Mouse (Mus musculus) heart, postnatal 14 days (tissue): ENCODE data around the gene Pgp. TPM values are rescaled to one million over a fixed set of nuclear protein-coding genes. Genes with fewer than 3 reads are reported as not detected.
"Not testable (repeated sequence)": the region's sequence is repeated elsewhere in the genome, so short reads cannot be mapped to it uniquely, and the experiment has no call there.

Experiments used
- DNase-seq, 2 experiments: peaks; one replicate each; pipeline ENCODE4 v3.0.0; 2021 to 2022
- intact Hi-C: fragments of 180-260 bp; cut with DNase I; formaldehyde crosslinking; loops from one replicate; pipeline ENCODE4 v1.15.1; 2025
- long read RNA-seq, 2 experiments: library from polyadenylated mRNA; stranded (forward); transcript quantifications; one replicate each; pipeline ENCODE4 v2.0.0; 2021
- total RNA-seq, 2 experiments: library from RNA; stranded (reverse); gene quantifications; 2 replicates each; pipeline ENCODE4 v1.2.3; 2021

Gene Pgp
- total RNA-seq = 10 to 100 TPM; 43.2 to 43.4 TPM
- long read RNA-seq, experiment 1, transcript Pgp-202 (1 exons, 2,428 nt) = minor isoform, 56 of 234 reads
- long read RNA-seq, experiment 1, transcript Pgp-201 (2 exons, 2,627 nt) = major isoform, 177 of 234 reads
- long read RNA-seq, experiment 1, partial matches to known transcripts = 0 of 234 reads
- long read RNA-seq, experiment 1, other reads (novel, unspliced or antisense) = 1 of 234 reads
- long read RNA-seq, experiment 2, transcript Pgp-202 (1 exons, 2,428 nt) = minor isoform, 51 of 204 reads
- long read RNA-seq, experiment 2, transcript Pgp-201 (2 exons, 2,627 nt) = major isoform, 152 of 204 reads
- long read RNA-seq, experiment 2, partial matches to known transcripts = 0 of 204 reads
- long read RNA-seq, experiment 2, other reads (novel, unspliced or antisense) = 1 of 204 reads

- intact Hi-C loops = no loop called here
- peak; percentile 99 for DNase-seq
Observed at GRCm38 (mm10) chr17:24469910-24470602, at the start of gene Pgp, which contains the start of gene E4f1. Gene Pgp (plus strand): TSS chr17:24470392. Gene E4f1 (minus strand): TSS chr17:24470313.

- intact Hi-C loops = no loop called here
Observed at GRCm38 (mm10) chr17:24423114-24423513, 47.1 kb upstream of the Pgp start.

GRCm38 (mm10) chr17:24424489-24424888, 45.7 kb upstream of the Pgp start:
- intact Hi-C loops = no loop called here
- no peak for DNase-seq

More at GRCm38 (mm10) chr17:24423114-24423513, 47.1 kb upstream of the Pgp start:
- DNase-seq = no peak

GRCm38 (mm10) chr17:24425326-24425725, 44.9 kb upstream of the Pgp start:
- DNase-seq, intact Hi-C loops: not testable (repeated sequence)

- DNase-seq = no peak
- intact Hi-C loops = loop anchor here (2.0 kb wide), 1 partner anchor 29 kb away; no protein-coding TSS in a partner anchor
Observed at GRCm38 (mm10) chr17:24425905-24426304, 44.3 kb upstream of the Pgp start.

GRCm38 (mm10) chr17:24426471-24427169, 43.6 kb upstream of the Pgp start, which contains the start of gene Eci1:
Gene Eci1 (plus strand): TSS chr17:24426641.
- peak; percentile 93 to 95 for DNase-seq
- intact Hi-C loops = loop anchor here (2.0 kb wide), 1 partner anchor 28 kb away; no protein-coding TSS in a partner anchor

GRCm38 (mm10) chr17:24427170-24427557, 43.0 kb upstream of the Pgp start:
- peak in 1 of 2 experiments; percentile 26 for DNase-seq

GRCm38 (mm10) chr17:24429201-24429983, 40.8 kb upstream of the Pgp start:
- DNase-seq = peak; percentile 33 to 62
- intact Hi-C loops = no loop called here

More at GRCm38 (mm10) chr17:24427170-24427557, 43.0 kb upstream of the Pgp start:
- intact Hi-C loops = loop anchor here (2.0 kb wide), 1 partner anchor 28 kb away; no protein-coding TSS in a partner anchor

GRCm38 (mm10) chr17:24437016-24437415, 33.2 kb upstream of the Pgp start:
- intact Hi-C loops = loop anchor here (5.0 kb wide), 1 partner anchor 265 kb away; no protein-coding TSS in a partner anchor
- DNase-seq = peak in 1 of 2 experiments; percentile 37

GRCm38 (mm10) chr17:24440377-24440776, 29.8 kb upstream of the Pgp start:
- intact Hi-C loops = no loop called here
- no peak for DNase-seq

GRCm38 (mm10) chr17:24441148-24441547, 29.0 kb upstream of the Pgp start:
- intact Hi-C loops = no loop called here
- DNase-seq = no peak

- DNase-seq = no peak
- intact Hi-C loops = no loop called here
Observed at GRCm38 (mm10) chr17:24442107-24442506, 28.1 kb upstream of the Pgp start.

GRCm38 (mm10) chr17:24442632-24443155, 27.5 kb upstream of the Pgp start, which contains the start of gene Dnase1l2:
Gene Dnase1l2 (minus strand): TSS chr17:24443105.
- intact Hi-C loops = no loop called here
- no peak for DNase-seq

GRCm38 (mm10) chr17:24443409-24443808, 26.8 kb upstream of the Pgp start:
- DNase-seq = no peak
- intact Hi-C loops = no loop called here

GRCm38 (mm10) chr17:24446590-24446989, 23.6 kb upstream of the Pgp start:
- intact Hi-C loops = no loop called here
- DNase-seq = no peak

GRCm38 (mm10) chr17:24449507-24449906, 20.7 kb upstream of the Pgp start:
- intact Hi-C loops = no loop called here
- DNase-seq = no peak

GRCm38 (mm10) chr17:24451220-24451619, 19.0 kb upstream of the Pgp start:
- DNase-seq = no peak
- intact Hi-C loops = no loop called here

GRCm38 (mm10) chr17:24453372-24453771, 16.8 kb upstream of the Pgp start:
- DNase-seq = no peak
- intact Hi-C loops = no loop called here

- DNase-seq = no peak
- intact Hi-C loops = loop anchor here (2.0 kb wide), 1 partner anchor 27 kb away; the partner anchor contains the start of gene Eci1
Observed at GRCm38 (mm10) chr17:24454218-24454755, 15.9 kb upstream of the Pgp start.
